Comparison of ENCODE assay signal across 8 mouse cellular contexts in genomic region chr2:65238964-65239570, GRCm38 (mm10). TPM values are rescaled to one million over a fixed set of nuclear protein-coding genes. Genes with fewer than 3 reads are reported as not detected.
A peak's percentile ranks its signal among the peaks of the same experiment; 100 is the strongest.
DNase-seq lines count a peak whose midpoint lies in the region; ATAC-seq lines count a peak whose summit lies in the region.

Cobll1 (minus strand) TSS chr2:65239403.

- H3K36me3 ChIP-seq in kidney, embryonic 14.5 days (ENCODE audit: control insufficient read depth, insufficient read depth, low read length): no peaks in the 10 kb centered on the region
- H3K36me3 ChIP-seq in forebrain, embryonic 15.5 days: no peaks in the 10 kb centered on the region
- H3K36me3 ChIP-seq in macrophage (ENCODE audit: inconsistent target): no peaks in the 10 kb centered on the region

- H3K4me3 ChIP-seq in kidney, embryonic 14.5 days (ENCODE audit: low read length): peak within 1 kb of the TSS; percentile 80
- peak within 1 kb of the TSS; percentile 69 for H3K4me3 ChIP-seq in forebrain, embryonic 15.5 days
- peak within 1 kb of the TSS; percentile 31 for H3K4me3 ChIP-seq in macrophage (ENCODE audit: inconsistent target)

- H3K4me2 ChIP-seq in kidney, embryonic 14.5 days (replicated peaks; ENCODE audit: low read depth, low read length): peak within 1 kb of the TSS; percentile 85
- H3K4me2 ChIP-seq in forebrain, embryonic 15.5 days (replicated peaks): peak within 1 kb of the TSS; percentile 97

- H3K27me3 ChIP-seq in kidney, embryonic 14.5 days (ENCODE audit: control insufficient read depth, insufficient read depth, low read length): no peaks in the 10 kb centered on the region
- H3K27me3 ChIP-seq in forebrain, embryonic 15.5 days: no peaks in the 10 kb centered on the region

- H3K79me2 ChIP-seq in macrophage (ENCODE audit: inconsistent target): no peaks in the 10 kb centered on the region

- no peak for DNase-seq in kidney, adult 18-20 months
- peak; percentile 57 for DNase-seq in adipocyte (ENCODE audit: low spot score)
- DNase-seq in spleen, postnatal 36 days (ENCODE audit: low spot score in 2 of 2): peak; percentile 86 to 88
- DNase-seq in layer of hippocampus, postnatal 14 days (ENCODE audit: low spot score in 2 of 2): no peak

- H3K9ac ChIP-seq in kidney, embryonic 14.5 days (ENCODE audit: low read depth, low read length): peak within 1 kb of the TSS; percentile 81
- peak within 1 kb of the TSS; percentile 48 for H3K9ac ChIP-seq in forebrain, embryonic 15.5 days (replicated peaks)

- WGBS in kidney, embryonic 14.5 days: under 1% methylated on average over 36 of the region's 37 CpGs
- 1% methylated on average over 37 of the region's 37 CpGs for WGBS in forebrain, embryonic 15.5 days
- 2% methylated on average over 36 of the region's 37 CpGs for WGBS in macrophage (ENCODE audit: missing documents)

- peak; percentile 84 for ATAC-seq in kidney, embryonic 14.5 days (ENCODE audit: low FRiP score, low TSS enrichment)
- no peak; the same call in 1 of the 2 replicates for ATAC-seq in forebrain, embryonic 15.5 days (replicated peaks)
- ATAC-seq in inflammation-experienced regulatory T-cells, adult 6 months: peak; percentile 57

- H3K4me1 ChIP-seq in kidney, embryonic 14.5 days (ENCODE audit: control insufficient read depth, insufficient read depth, low read length): peaks cover 4% of the 10 kb centered on the region; the same call in 1 of the 2 replicates
- peaks cover 14% of the 10 kb centered on the region for H3K4me1 ChIP-seq in forebrain, embryonic 15.5 days

- H3K9me3 ChIP-seq in kidney, embryonic 14.5 days (ENCODE audit: control insufficient read depth, low read length): no peaks in the 10 kb centered on the region
- no peaks in the 10 kb centered on the region for H3K9me3 ChIP-seq in forebrain, embryonic 15.5 days

- peak within 1 kb of the TSS; percentile 96 for H3K27ac ChIP-seq in kidney, embryonic 14.5 days (ENCODE audit: low read depth, low read length)
- H3K27ac ChIP-seq in forebrain, embryonic 15.5 days (replicated peaks): peak within 1 kb of the TSS; percentile 53
- H3K27ac ChIP-seq in macrophage: no peak within 1 kb of the TSS

RNA-seq across cellular contexts. Expression of gene Cobll1, which starts in this region (rescaled TPM):
- 11.4 and 24.7 TPM in 2 replicates for polyA plus RNA-seq in kidney, embryonic 14.5 days (2014; fragmentation: Nextera tagmentation; extraction: Ambion mirVana)
- 2.5 and 3.1 TPM in 2 replicates for polyA plus RNA-seq in forebrain, embryonic 15.5 days (2015; fragmentation: Nextera tagmentation; extraction: Ambion mirVana)
- 1 to 10 TPM; 3.6 to 8.8 (median 3.6) TPM for polyA plus RNA-seq in inflammation-experienced regulatory T-cells, adult 6 months (2017; shearing (Covaris generic))
- 10 to 100 TPM in 2 of 26 experiments, 1 to 10 TPM in 21, under 1 TPM in 3; 0.55 to 30.7 (median 1.9) TPM for total RNA-seq in macrophage (2018; cell fraction: chromatin; rRNA removed)
- 1 to 10 TPM in 14 of 26 experiments, under 1 TPM in 12; 0.58 to 3.0 (median 1.0) TPM for total RNA-seq in macrophage (2018; cell fraction: cytosol; rRNA removed)
- total RNA-seq in macrophage (2018; cell fraction: nucleus; rRNA removed): 10 to 100 TPM in 2 of 26 experiments, 1 to 10 TPM in 22, under 1 TPM in 2; 0.87 to 23.4 (median 1.8) TPM
- 0.34 to 0.47 TPM (median 0.40 TPM) in 3 replicates for polyA plus RNA-seq in macrophage (2018)
- total RNA-seq in layer of hippocampus, postnatal 14 days (2021): 1 to 10 TPM; 7.8 to 9.1 TPM

Comparison
In these comparisons a context has a peak if more than half of its experiments do, and no peak if none do; other contexts are left out.
1. DNase-seq: peak in adipocyte (single experiment) and spleen, postnatal 36 days (2 of 2); none in kidney, adult 18-20 months (single experiment) and layer of hippocampus, postnatal 14 days (0 of 2).
2. Peak in every context shown above with its lines, with median percentiles within 50 percentile points of each other: H3K4me3 ChIP-seq.